Mouse (Mus musculus) C2C12 (cell line): ENCODE results near the gene Gcdh. TPM values are rescaled to one million over a fixed set of nuclear protein-coding genes. Genes with fewer than 3 reads are reported as not detected.

ENCODE experiments used
- H3K27me3 ChIP-seq: one replicate; pipeline ENCODE4 v1.6.1; 2011; ENCODE audit not compliant: control insufficient read depth, insufficient read depth, insufficient read length
- H3K36me3 ChIP-seq: one replicate; pipeline ENCODE4 v1.6.1; 2011; ENCODE audit not compliant: control insufficient read depth, insufficient read depth
- H3K4me3 ChIP-seq: one replicate; pipeline ENCODE4 v1.5.1; 2011; ENCODE audit warnings: mild to moderate bottlenecking, control low read depth; ENCODE audit not compliant: poor library complexity, insufficient read depth, severe bottlenecking
- H3K79me2 ChIP-seq: one replicate; pipeline ENCODE4 v1.6.1; 2011; ENCODE audit not compliant: control insufficient read depth, insufficient read depth
- H3K79me3 ChIP-seq: one replicate; pipeline ENCODE4 v1.6.1; 2011; ENCODE audit warnings: low read depth, control low read depth
- H3ac ChIP-seq: one replicate; pipeline ENCODE3; 2011; ENCODE audit warnings: low read depth; ENCODE audit not compliant: control insufficient read depth, insufficient read length
- CEBPB ChIP-seq: IDR thresholded peaks from one replicate; pipeline ENCODE4 v1.6.1; 2011; ENCODE audit warnings: low read depth, mild to moderate bottlenecking, control low read depth, moderate library complexity
- CTCF ChIP-seq: IDR thresholded peaks from one replicate; pipeline ENCODE4 v1.5.1; 2011; ENCODE audit not compliant: control insufficient read depth, insufficient read depth, insufficient read length
- FOSL1 ChIP-seq: IDR thresholded peaks from one replicate; pipeline ENCODE4 v1.8.0; 2011; ENCODE audit warnings: mild to moderate bottlenecking, low read length; ENCODE audit not compliant: poor library complexity, insufficient read depth, severe bottlenecking
- MAX ChIP-seq: IDR thresholded peaks from one replicate; pipeline ENCODE4 v1.6.1; 2011; ENCODE audit warnings: mild to moderate bottlenecking, control low read depth
- MYOD1 ChIP-seq: IDR thresholded peaks from one replicate; pipeline ENCODE4 v1.6.1; 2011; ENCODE audit warnings: low read depth; ENCODE audit not compliant: control insufficient read depth, insufficient read length
- MYOG ChIP-seq: IDR thresholded peaks from one replicate; pipeline ENCODE4 v1.6.1; 2011; ENCODE audit not compliant: control insufficient read depth, insufficient read length; ENCODE audit errors: extremely low read depth
- USF1 ChIP-seq: IDR thresholded peaks from one replicate; pipeline ENCODE4 v1.6.1; 2011; ENCODE audit warnings: low read depth, mild to moderate bottlenecking, control low read depth, moderate library complexity
- long read RNA-seq, 2 experiments: library from polyadenylated mRNA; unstranded; transcript quantifications; one replicate each; pipeline ENCODE4 v2.0.0; 2019 to 2020
- polyA plus RNA-seq: library from polyadenylated mRNA; unstranded; fragments of >200 nt; fragmentation: generic; extraction: Trizol; gene quantifications from one replicate; pipeline ENCODE4 v1.2.1, GENCODE M21; 2012; ENCODE audit warnings: missing spikeins

The Gcdh gene
- polyA plus RNA-seq = 11.4 TPM
- long read RNA-seq, experiment 1, transcript Gcdh-201 (11 exons, 2,167 nt) = minor isoform, 11 of 30 reads
- long read RNA-seq, experiment 1, transcript Gcdh-202 (12 exons, 2,114 nt) = major isoform, 16 of 30 reads
- long read RNA-seq, experiment 1, partial matches to known transcripts = 2 of 30 reads
- long read RNA-seq, experiment 1, other reads (novel, unspliced or antisense) = 1 of 30 reads
- long read RNA-seq, experiment 2, transcript Gcdh-201 (11 exons, 2,167 nt) = minor isoform, 41 of 171 reads
- long read RNA-seq, experiment 2, transcript Gcdh-202 (12 exons, 2,114 nt) = major isoform, 114 of 171 reads
- long read RNA-seq, experiment 2, partial matches to known transcripts = 5 of 171 reads
- long read RNA-seq, experiment 2, other reads (novel, unspliced or antisense) = 11 of 171 reads

- Histone ChIP-seq H3K36me3 (no peaks in the 10 kb centered on the region), H3K79me3 (no peaks in the 10 kb centered on the region), H3K79me2 (no peaks in the 10 kb centered on the region), H3K27me3 (peaks cover 3% of the 10 kb centered on the region), H3ac (peak within 1 kb of the TSS; percentile 75), H3K4me3 (peak within 1 kb of the TSS; percentile 61)
- TF ChIP-seq CEBPB (peak; percentile 67), CTCF (no peak)
Measured at GRCm38 (mm10) chr8:84893709-84894134, at the start of gene Gcdh. TSS of gene Gcdh (minus strand) at chr8:84893921.

- Histone ChIP-seq H3K27me3 (peaks cover 44% of the 10 kb centered on the region), H3K36me3 (no peaks in the 10 kb centered on the region), H3K79me2 (no peaks in the 10 kb centered on the region), H3K4me3 (no peak overlapping the region), H3K79me3 (no peaks in the 10 kb centered on the region), H3ac (no peak overlapping the region)
- TF ChIP-seq USF1 (no peak), CEBPB (no peak), FOSL1 (no peak), MAX (no peak), MYOG (no peak), MYOD1 (no peak), CTCF (no peak)
Measured at GRCm38 (mm10) chr8:84937620-84938485, 44.1 kb upstream of the Gcdh start.

GRCm38 (mm10) chr8:84936962-84937546 lies 43.3 kb upstream of the Gcdh start, which contains the start of gene Mast1:
TSS of gene Mast1 (minus strand) at chr8:84937359.
- Histone ChIP-seq H3K27me3 (peaks cover 44% of the 10 kb centered on the region), H3K36me3 (no peaks in the 10 kb centered on the region), H3K79me2 (no peaks in the 10 kb centered on the region), H3K4me3 (no peak within 1 kb of the TSS), H3K79me3 (no peaks in the 10 kb centered on the region), H3ac (peak within 1 kb of the TSS; percentile 35)
- TF ChIP-seq FOSL1 (no peak), CTCF (peak; percentile 59)

- H3K27me3 ChIP-seq = peaks cover 44% of the 10 kb centered on the region
- TF ChIP-seq MAX (no peak), CTCF (no peak), FOSL1 (no peak), MYOG (no peak), MYOD1 (no peak), USF1 (no peak), CEBPB (no peak)
- no peaks in the 10 kb centered on the region for H3K79me3 ChIP-seq
- no peak overlapping the region for H3ac ChIP-seq
- H3K4me3 ChIP-seq = no peak overlapping the region
- no peaks in the 10 kb centered on the region for H3K36me3 ChIP-seq
- no peaks in the 10 kb centered on the region for H3K79me2 ChIP-seq
Measured at GRCm38 (mm10) chr8:84936041-84936961, 42.6 kb upstream of the Gcdh start.

- TF ChIP-seq FOSL1 = no peak
- TF ChIP-seq CEBPB = no peak
- TF ChIP-seq CTCF = no peak
- no peak for TF ChIP-seq MAX
- no peak for TF ChIP-seq USF1
- no peak for TF ChIP-seq MYOG
- TF ChIP-seq MYOD1 = no peak
- Histone ChIP-seq H3K36me3 (no peaks in the 10 kb centered on the region), H3K27me3 (peaks cover 47% of the 10 kb centered on the region), H3ac (no peak overlapping the region), H3K4me3 (no peak overlapping the region), H3K79me2 (no peaks in the 10 kb centered on the region), H3K79me3 (no peaks in the 10 kb centered on the region)
Measured at GRCm38 (mm10) chr8:84935489-84935888, 41.8 kb upstream of the Gcdh start.
